Mouse (Mus musculus) natural killer cell, adult 2 months (primary cell): ENCODE results near the gene Galntl5.
"Not testable (repeated sequence)": the region's sequence is repeated elsewhere in the genome, so short reads cannot be mapped to it uniquely, and the experiment has no call there.

Experiments
- DNase-seq, 2 experiments: peaks; one replicate each; pipeline ENCODE4 v3.0.0; 2022; ENCODE audit warnings: low spot score in 2 of 2

Galntl5 gene

GRCm38 (mm10) chr5:25181004-25181531, at the start of gene Galntl5:
Gene Galntl5, plus strand, starts transcription at chr5:25181460.
- DNase-seq = no peak

GRCm38 (mm10) chr5:25146705-25147104, 34.6 kb upstream of the Galntl5 start:
- DNase-seq = no peak

GRCm38 (mm10) chr5:25149331-25149965, 31.8 kb upstream of the Galntl5 start:
- DNase-seq = no peak

GRCm38 (mm10) chr5:25153491-25153890, 27.8 kb upstream of the Galntl5 start:
- no peak for DNase-seq

GRCm38 (mm10) chr5:25153996-25154395, 27.3 kb upstream of the Galntl5 start:
- no peak for DNase-seq

- no peak for DNase-seq
These were observed 26.4 kb upstream of the Galntl5 start for GRCm38 (mm10) chr5:25154823-25155222.

- DNase-seq = no peak
These were observed 25.9 kb upstream of the Galntl5 start for GRCm38 (mm10) chr5:25155351-25155750.

GRCm38 (mm10) chr5:25157136-25157535, 24.1 kb upstream of the Galntl5 start:
- no peak for DNase-seq

GRCm38 (mm10) chr5:25160515-25160914, 20.7 kb upstream of the Galntl5 start:
- no peak for DNase-seq

GRCm38 (mm10) chr5:25162981-25163380, 18.3 kb upstream of the Galntl5 start:
- DNase-seq = no peak

- DNase-seq = no peak
These were observed 17.3 kb upstream of the Galntl5 start for GRCm38 (mm10) chr5:25163938-25164337.

- no peak for DNase-seq
These were observed 16.9 kb upstream of the Galntl5 start for GRCm38 (mm10) chr5:25164341-25164740.

GRCm38 (mm10) chr5:25165102-25165788, 16.0 kb upstream of the Galntl5 start:
- no peak for DNase-seq

- no peak for DNase-seq
These were observed 15.5 kb upstream of the Galntl5 start for GRCm38 (mm10) chr5:25165789-25166135.

GRCm38 (mm10) chr5:25166665-25167064, 14.6 kb upstream of the Galntl5 start:
- DNase-seq = no peak

GRCm38 (mm10) chr5:25177937-25178336, 3.3 kb upstream of the Galntl5 start:
- DNase-seq = not testable (repeated sequence)

- DNase-seq = not testable (repeated sequence)
These were observed 2.7 kb upstream of the Galntl5 start for GRCm38 (mm10) chr5:25178543-25178942.

GRCm38 (mm10) chr5:25179284-25179683, 2.0 kb upstream of the Galntl5 start:
- no peak for DNase-seq

GRCm38 (mm10) chr5:25179936-25180488, 1.2 kb upstream of the Galntl5 start:
- DNase-seq = no peak

- no peak for DNase-seq
These were observed 2.3 kb downstream of the Galntl5 start for GRCm38 (mm10) chr5:25183595-25183994.

- DNase-seq = no peak
These were observed 3.3 kb downstream of the Galntl5 start for GRCm38 (mm10) chr5:25184594-25184993.

- no peak for DNase-seq
These were observed 6.5 kb downstream of the Galntl5 start for GRCm38 (mm10) chr5:25187727-25188126.

GRCm38 (mm10) chr5:25188802-25189201, 7.5 kb downstream of the Galntl5 start:
- DNase-seq = peak in 1 of 2 experiments; percentile 9
